Mouse (Mus musculus): Measurements from ENCODE around the gene Syk.

The Syk gene

DNA sequence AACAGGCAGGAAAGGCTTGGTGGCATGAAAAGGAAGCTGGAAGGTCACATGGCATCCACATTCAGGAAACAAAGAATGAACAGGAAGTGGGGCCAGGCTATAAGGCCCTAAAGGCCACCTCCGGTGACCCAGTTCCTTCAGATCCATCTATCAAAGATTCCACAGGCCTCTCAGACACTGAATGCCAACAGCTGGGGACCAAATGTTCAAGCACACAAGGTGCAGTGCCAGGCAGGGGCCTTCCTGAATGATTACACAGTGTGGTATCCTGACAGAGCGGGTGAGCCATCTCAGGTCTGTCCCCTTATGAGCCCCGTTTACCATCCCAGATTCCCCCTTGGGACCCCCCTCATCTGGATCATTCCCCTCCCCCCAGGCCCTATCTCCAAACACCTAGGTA, 63.6 kb downstream of the Syk start:
- intact Hi-C loops (cut with DNase I) = no loop called here

- intact Hi-C loops (cut with DNase I) = no loop called here
Observed at GRCm38 (mm10) chr13:52647996-52648712, 65.2 kb downstream of the Syk start.

GRCm38 (mm10) chr13:52649791-52650418, 66.9 kb downstream of the Syk start:
- intact Hi-C loops (cut with DNase I) = no loop called here

- intact Hi-C loops (cut with DNase I) = no loop called here
Observed at GRCm38 (mm10) chr13:52651383-52652252, 68.6 kb downstream of the Syk start.

DNA sequence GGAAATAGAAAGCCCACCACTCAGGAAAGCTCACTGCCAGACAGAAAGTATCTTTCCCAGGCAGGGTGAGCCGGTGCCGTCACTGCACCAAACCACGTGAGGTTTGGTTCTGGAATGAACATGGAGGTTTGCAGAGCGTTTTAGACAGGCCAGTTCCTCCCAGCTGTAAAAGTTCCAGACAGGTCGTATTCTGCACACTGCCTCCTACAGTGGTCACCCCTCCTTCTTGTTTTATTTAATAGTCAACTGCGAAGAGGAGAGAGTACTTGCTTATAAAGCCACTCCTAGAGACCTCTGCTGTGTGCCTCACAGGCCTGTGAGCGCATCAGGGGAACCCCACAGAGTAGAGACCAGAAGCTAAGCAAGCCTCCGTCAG, 69.3 kb downstream of the Syk start:
- intact Hi-C loops (cut with DNase I) = no loop called here

DNA sequence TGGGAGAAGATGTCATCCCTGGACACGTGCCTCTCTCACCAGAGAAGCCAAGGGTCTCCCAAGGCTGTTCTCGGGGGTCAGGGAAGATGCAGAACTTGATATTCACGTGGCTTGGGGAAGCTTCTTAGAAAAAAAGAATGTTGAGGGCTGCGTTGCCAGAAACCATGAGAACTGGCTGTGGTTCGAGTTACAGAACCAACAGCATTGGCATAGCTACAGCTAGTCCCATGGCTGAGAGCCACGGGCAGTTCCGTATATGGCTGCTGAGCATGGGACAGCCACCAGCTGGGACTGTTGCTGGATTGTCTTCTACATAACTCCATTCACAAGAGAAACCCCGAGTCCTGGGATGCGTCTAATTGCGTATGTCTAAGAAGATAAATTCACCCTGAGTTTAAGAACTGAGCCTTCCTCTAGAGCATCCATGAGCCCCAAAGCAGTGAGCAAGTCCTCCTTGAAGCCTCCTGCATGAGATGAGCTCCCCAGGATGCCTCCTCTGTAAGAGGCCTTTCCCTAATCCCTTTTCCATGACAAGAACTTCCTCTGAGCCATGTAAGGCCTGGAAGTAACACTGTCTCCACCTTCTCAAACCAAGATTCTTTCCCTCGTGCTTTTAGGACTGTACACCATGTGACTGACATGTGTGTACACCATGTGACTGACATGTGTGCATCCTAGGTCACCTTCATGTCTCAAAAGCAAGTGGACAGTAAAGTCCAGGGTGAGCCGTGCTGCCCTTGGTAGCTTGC, 71.3 kb downstream of the Syk start:
- intact Hi-C loops (cut with DNase I) = no loop called here

DNA sequence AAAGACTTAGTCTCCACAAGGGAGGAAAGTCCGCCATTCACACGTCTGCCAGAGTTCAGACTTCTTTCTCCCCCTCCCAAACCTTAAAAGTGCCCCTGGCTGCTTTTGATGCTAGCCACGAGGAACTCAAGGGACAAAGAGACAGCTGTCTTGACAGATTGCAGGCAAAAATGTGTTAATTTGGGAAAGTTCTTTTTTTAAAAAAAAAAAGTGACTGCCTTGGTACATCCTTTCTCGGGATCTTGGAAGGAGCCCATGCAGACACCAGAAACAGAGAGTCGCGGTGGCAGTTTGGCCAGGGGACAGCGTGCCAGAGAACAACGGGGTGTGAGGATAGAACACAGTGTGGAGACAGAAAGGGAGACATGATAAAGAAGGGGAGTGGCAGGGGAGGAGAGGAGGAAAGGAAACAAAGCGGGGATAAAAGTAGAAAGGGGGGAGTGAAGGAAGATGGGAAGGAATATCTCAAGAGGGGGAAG, 71.9 kb downstream of the Syk start:
- intact Hi-C loops (cut with DNase I) = loop anchor here (5.0 kb wide), 2 partner anchors 52 to 327 kb away; partner anchors contain the start of gene Nfil3

GRCm38 (mm10) chr13:52657966-52658365, 75.0 kb downstream of the Syk start:
- intact Hi-C loops (cut with DNase I) = loop anchor here (2.0 to 5.0 kb wide), 3 partner anchors 49 to 437 kb away; partner anchors contain the start of gene Nfil3

GRCm38 (mm10) chr13:52658477-52658876, 75.5 kb downstream of the Syk start:
- intact Hi-C loops (cut with DNase I) = loop anchor here (5.0 kb wide), 2 partner anchors 49 to 324 kb away; partner anchors contain the start of gene Nfil3

DNA sequence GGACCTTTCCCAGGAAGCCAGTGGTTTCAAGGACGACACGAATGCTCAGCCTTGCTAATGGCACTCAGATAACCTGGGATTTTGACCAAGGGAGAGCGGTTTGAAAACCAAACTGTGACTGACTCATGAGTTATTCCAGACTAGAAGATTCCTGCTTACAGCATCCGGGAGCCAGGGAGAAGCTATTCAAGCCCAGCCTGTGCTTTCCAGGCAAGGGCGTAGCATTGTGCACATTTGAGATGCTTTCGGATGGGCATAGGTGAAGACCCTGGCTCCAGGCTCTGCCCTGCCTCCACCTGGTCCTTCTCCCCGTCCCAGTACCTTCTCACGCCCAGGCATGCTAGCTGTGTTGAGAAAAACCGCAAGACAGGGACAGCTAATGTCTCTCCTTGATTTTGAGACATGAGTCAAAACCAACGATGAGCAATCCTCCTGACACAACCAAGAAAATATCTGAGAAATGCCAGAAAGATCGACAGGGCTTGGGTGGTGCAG, 76.2 kb downstream of the Syk start:
- intact Hi-C loops (cut with DNase I) = loop anchor here (5.0 kb wide), 2 partner anchors 48 to 323 kb away; partner anchors contain the start of gene Nfil3

- intact Hi-C loops (cut with DNase I) = no loop called here
Observed at GRCm38 (mm10) chr13:52669889-52670288, 86.9 kb downstream of the Syk start.

GRCm38 (mm10) chr13:52673272-52673671, 90.3 kb downstream of the Syk start:
- intact Hi-C loops (cut with DNase I) = no loop called here

- intact Hi-C loops (cut with DNase I) = no loop called here
Observed at GRCm38 (mm10) chr13:52673856-52674255, 90.9 kb downstream of the Syk start.

DNA sequence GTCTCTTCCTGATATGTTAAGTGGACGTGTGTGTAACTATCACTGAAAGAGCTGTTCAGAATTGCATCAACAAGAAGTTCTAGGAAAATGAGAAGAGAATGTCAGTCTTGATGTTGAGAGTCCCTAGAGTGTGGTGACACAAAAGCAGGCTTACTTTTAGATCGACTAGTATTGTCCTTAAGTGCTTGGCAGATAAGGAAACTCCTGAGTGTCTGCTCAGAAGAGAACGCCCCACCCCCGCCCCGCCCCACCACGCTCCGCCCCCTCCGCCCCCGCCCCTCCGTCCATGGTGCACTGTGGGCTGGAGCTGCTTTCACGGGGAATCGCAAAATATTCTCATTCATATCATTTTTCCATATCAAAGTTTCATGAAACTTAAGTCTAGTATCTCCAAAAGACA, 91.9 kb downstream of the Syk start:
- intact Hi-C loops (cut with DNase I) = no loop called here

GRCm38 (mm10) chr13:52675526-52676294, 92.7 kb downstream of the Syk start:
- intact Hi-C loops (cut with DNase I) = no loop called here

DNA sequence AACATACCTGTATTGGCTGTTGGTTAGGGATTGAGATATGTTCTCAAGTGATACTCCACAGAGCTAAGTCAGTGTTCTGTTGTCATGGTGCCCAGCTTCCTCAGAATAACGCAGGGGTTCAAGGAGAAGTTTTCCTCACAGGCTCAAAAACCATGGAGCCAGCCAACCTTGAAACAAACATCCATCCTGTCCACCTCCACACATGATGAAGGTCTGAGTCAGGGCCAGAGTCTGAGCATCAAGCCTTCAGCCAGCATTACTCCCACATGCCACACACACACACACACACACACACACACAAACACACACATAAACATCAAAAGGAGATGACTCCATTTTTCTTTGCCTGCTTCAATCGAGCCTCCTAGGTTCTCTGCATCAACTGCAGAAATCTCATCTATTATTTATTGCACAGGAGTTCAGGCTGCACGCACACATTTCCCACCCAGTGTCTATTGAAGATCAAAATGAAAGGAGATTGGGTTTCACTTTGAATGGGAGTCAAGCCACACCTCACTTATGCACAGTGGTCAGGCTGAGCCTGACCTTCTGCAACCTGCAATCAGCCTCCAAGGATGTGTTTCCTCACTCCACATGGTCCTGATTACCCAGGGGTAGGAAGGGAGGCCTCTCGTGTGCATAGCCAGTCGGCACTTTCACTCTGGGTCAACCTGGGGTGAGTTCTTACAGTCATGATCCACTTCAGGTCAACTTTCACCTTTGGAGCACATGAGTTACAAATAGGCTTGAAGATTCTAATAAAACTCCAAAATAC, 93.9 kb downstream of the Syk start:
- intact Hi-C loops (cut with DNase I) = no loop called here

GRCm38 (mm10) chr13:52679906-52680305, 96.9 kb downstream of the Syk start:
- intact Hi-C loops (cut with DNase I) = no loop called here

- intact Hi-C loops (cut with DNase I) = no loop called here
Observed at GRCm38 (mm10) chr13:52682107-52682506, 99.1 kb downstream of the Syk start.

GRCm38 (mm10) chr13:52690425-52690824, 107.5 kb downstream of the Syk start:
- intact Hi-C loops (cut with DNase I) = no loop called here
